ENCODE assay signal across 13 mouse cellular contexts in genomic region chr12:53753368-53753937, GRCm38 (mm10).
DNase-seq lines count a peak whose midpoint lies in the region; ATAC-seq and TF ChIP-seq lines count a peak whose summit lies in the region.
"Had no signal": no experiment of that assay in that cellular context is flagged by ENCODE, and none has a peak within 500 bp of the region (broad histone marks: within the 10 kb centered on the region; RNA-seq: fewer than 3 reads in every experiment).

No protein-coding gene starts in this region.

- H3K4me1 ChIP-seq in forebrain, embryonic 13.5 days: peaks cover 58% of the 10 kb centered on the region
- peaks cover 33% of the 10 kb centered on the region for H3K4me1 ChIP-seq in midbrain, embryonic 16.5 days (ENCODE audit: control insufficient read depth, insufficient read depth, low read length)

- DNase-seq in cerebellum, postnatal 10 days: peak; percentile 52 to 53
- DNase-seq in cerebellum, postnatal 25 days: no peak
- DNase-seq in layer of hippocampus, adult 2 months (ENCODE audit: low spot score in 2 of 2): peak; percentile 21 to 24
- no peak for DNase-seq in layer of hippocampus, adult 9-11 months
- DNase-seq in gastrocnemius, postnatal 10 days: no peak
- no peak for DNase-seq in right cerebral cortex, postnatal 36 days (ENCODE audit: low spot score in 2 of 2)
- DNase-seq: gastrocnemius, postnatal 14 days had no signal

- H3K4me2 ChIP-seq in forebrain, embryonic 13.5 days: peak overlapping the region; percentile 43
- peak overlapping the region; percentile 38 for H3K4me2 ChIP-seq in midbrain, embryonic 16.5 days (ENCODE audit: low read length)
- H3K4me2 ChIP-seq: limb, embryonic 12.5 days had no signal

- peak overlapping the region; percentile 8; the same call in 1 of the 2 replicates for H3K4me3 ChIP-seq in layer of hippocampus, adult 2 months
- no peak overlapping the region; the same call in 1 of the 2 replicates for H3K4me3 ChIP-seq in forebrain, embryonic 13.5 days
- no peak overlapping the region for H3K4me3 ChIP-seq in midbrain, embryonic 16.5 days (ENCODE audit: low read depth, low read length)
- H3K4me3 ChIP-seq: limb, embryonic 12.5 days had no signal

- peak overlapping the region; percentile 75 for H3K27ac ChIP-seq in layer of hippocampus, adult 2 months
- no peak overlapping the region; the same call in 1 of the 2 replicates for H3K27ac ChIP-seq in forebrain, embryonic 13.5 days
- H3K27ac ChIP-seq in midbrain, embryonic 16.5 days (ENCODE audit: low read length): no peak overlapping the region; the same call in 1 of the 2 replicates
- H3K27ac ChIP-seq: kidney, postnatal 0 days; limb, embryonic 12.5 days; macrophage had no signal

- TF ChIP-seq CTCF in layer of hippocampus, adult 2 months (conservative IDR thresholded peaks at IDR 0.05): no peak

- WGBS in forebrain, embryonic 13.5 days: 12% methylated on average over 13 of the region's 13 CpGs
- 11% methylated on average over 13 of the region's 13 CpGs for WGBS in midbrain, embryonic 16.5 days

- no peak overlapping the region; the same call in 1 of the 2 replicates for H3K9ac ChIP-seq in forebrain, embryonic 13.5 days
- no peak overlapping the region for H3K9ac ChIP-seq in midbrain, embryonic 16.5 days (ENCODE audit: low read depth, low read length)
- H3K9ac ChIP-seq: limb, embryonic 12.5 days had no signal

- peaks cover 3% of the 10 kb centered on the region; the same call in 1 of the 2 replicates for H3K27me3 ChIP-seq in forebrain, embryonic 13.5 days
- no peaks in the 10 kb centered on the region for H3K27me3 ChIP-seq in midbrain, embryonic 16.5 days (ENCODE audit: control insufficient read depth, insufficient read depth, low read depth, low read length)
- H3K27me3 ChIP-seq: limb, embryonic 12.5 days; Patski had no signal

- peak; percentile 63 for ATAC-seq in forebrain, embryonic 13.5 days
- ATAC-seq in midbrain, embryonic 16.5 days: peak; percentile 69
- ATAC-seq: Patski had no signal

- no peaks in the 10 kb centered on the region for H3K9me3 ChIP-seq in forebrain, embryonic 13.5 days (replicated peaks)
- no peaks in the 10 kb centered on the region for H3K9me3 ChIP-seq in midbrain, embryonic 16.5 days (replicated peaks; ENCODE audit: control insufficient read depth, low read length, poor library complexity, severe bottlenecking)
- H3K9me3 ChIP-seq: limb, embryonic 12.5 days had no signal

- H3K36me3 ChIP-seq in forebrain, embryonic 13.5 days (ENCODE audit: poor library complexity, severe bottlenecking): no peaks in the 10 kb centered on the region
- no peaks in the 10 kb centered on the region for H3K36me3 ChIP-seq in midbrain, embryonic 16.5 days (ENCODE audit: control insufficient read depth, insufficient read depth, low read length)
- H3K36me3 ChIP-seq: limb, embryonic 12.5 days had no signal

Comparison
In these comparisons a context has a peak if more than half of its experiments do, and no peak if none do; other contexts are left out.
1. DNase-seq: peak in cerebellum, postnatal 10 days (2 of 2) and layer of hippocampus, adult 2 months (2 of 2); none in cerebellum, postnatal 25 days (0 of 2), layer of hippocampus, adult 9-11 months (single experiment), gastrocnemius, postnatal 10 days (single experiment) and right cerebral cortex, postnatal 36 days (0 of 2).